Mouse (Mus musculus) heart, embryonic 16.5 days (tissue): ENCODE measurements around the gene Myo1b. TPM values are rescaled to one million over a fixed set of nuclear protein-coding genes. Genes with fewer than 3 reads are reported as not detected.

ENCODE experiments used
- ATAC-seq: fragments of 200-750 bp; cut with Nextera tagmentation; replicated peaks from 2 replicates; pipeline ENCODE4 v1.8.0; 2017; ENCODE audit warnings: moderate number of reproducible peaks; ENCODE audit not compliant: insufficient read depth, low FRiP score; ENCODE audit errors: extremely low read depth
- H3K27ac ChIP-seq: fragments of 300-500 bp; sonication (generic); 2 replicates; pipeline ENCODE4 v1.5.1; 2014; ENCODE audit warnings: mild to moderate bottlenecking, low read length, control low read depth, moderate library complexity
- H3K27me3 ChIP-seq: fragments of 300-500 bp; sonication (generic); 2 replicates; pipeline ENCODE4 v1.6.1; 2014; ENCODE audit warnings: low read length, mixed read lengths; ENCODE audit not compliant: control insufficient read depth, insufficient read depth
- H3K36me3 ChIP-seq: fragments of 300-500 bp; sonication (generic); 2 replicates; pipeline ENCODE4 v1.6.1; 2014; ENCODE audit not compliant: control insufficient read depth, insufficient read depth
- H3K4me1 ChIP-seq: fragments of 300-500 bp; sonication (generic); 2 replicates; pipeline ENCODE4 v1.6.1; 2014; ENCODE audit warnings: low read length, mixed read lengths; ENCODE audit not compliant: control insufficient read depth, insufficient read depth
- H3K4me2 ChIP-seq: fragments of 300-500 bp; sonication (generic); 2 replicates; pipeline ENCODE4 v1.6.1; 2014; ENCODE audit warnings: low read depth, mild to moderate bottlenecking, control low read depth, low read length
- H3K4me3 ChIP-seq: fragments of 300-500 bp; sonication (generic); 2 replicates; pipeline ENCODE4 v1.5.1; 2014; ENCODE audit warnings: mild to moderate bottlenecking, control low read depth, low read length
- H3K9ac ChIP-seq: fragments of 300-500 bp; sonication (generic); 2 replicates; pipeline ENCODE4 v1.6.1; 2014; ENCODE audit warnings: low read length, control low read depth
- H3K9me3 ChIP-seq: fragments of 300-500 bp; sonication (generic); replicated peaks from 2 replicates; pipeline ENCODE4 v1.6.1; 2016; ENCODE audit warnings: low read length; ENCODE audit not compliant: control insufficient read depth
- WGBS: fragments of 180-500 bp; shearing (Covaris S2); extraction: QIAGEN DNeasy Blood & Tissue Kit; methylation state at CpG from one replicate; pipeline ENCODE4 v1.1.7; 2014; 5-methylcytosine and 5-hydroxymethylcytosine counted together
- polyA plus RNA-seq: library from polyadenylated mRNA; unstranded; fragments of >200 nt; fragmentation: Nextera tagmentation; extraction: Ambion mirVana; gene quantifications from 2 replicates; pipeline ENCODE4 v1.2.1, GENCODE M21; 2015

Gene Myo1b
- polyA plus RNA-seq, 1 experiment from 2014 or later = 26.6 TPM

- H3K27me3 ChIP-seq = no peaks in the 10 kb centered on the region
- 54% methylated on average over 5 of the region's 5 CpGs for WGBS
- H3K4me3 ChIP-seq = no peak overlapping the region
- no peaks in the 10 kb centered on the region for H3K9me3 ChIP-seq
- H3K4me1 ChIP-seq = peaks cover 8% of the 10 kb centered on the region
- H3K36me3 ChIP-seq = no peaks in the 10 kb centered on the region
- no peak overlapping the region for H3K4me2 ChIP-seq
- H3K9ac ChIP-seq = no peak overlapping the region
- no peak; the same call in 1 of the 2 replicates for ATAC-seq
- peak overlapping the region; percentile 3 for H3K27ac ChIP-seq
Observed at GRCm38 (mm10) chr1:51930584-51930983, 14.7 kb upstream of the Myo1b start.

- Histone ChIP-seq H3K4me1 (peaks cover 7% of the 10 kb centered on the region), H3K4me3 (no peak overlapping the region)
- 49% methylated on average over 3 of the region's 3 CpGs for WGBS
Observed at GRCm38 (mm10) chr1:51929557-51929956, 13.7 kb upstream of the Myo1b start.

GRCm38 (mm10) chr1:51922820-51923219 lies 6.9 kb upstream of the Myo1b start:
- H3K9me3 ChIP-seq = no peaks in the 10 kb centered on the region
- ATAC-seq = no peak
- 17% methylated on average over 12 of the region's 12 CpGs for WGBS
- H3K36me3 ChIP-seq = no peaks in the 10 kb centered on the region
- no peak overlapping the region for H3K27ac ChIP-seq
- 0 out of 2 replicates have a peak, but pooled peaks cover 2% of the 10 kb centered on the region for H3K4me1 ChIP-seq
- H3K9ac ChIP-seq = no peak overlapping the region
- peak overlapping the region; percentile 53 for H3K4me2 ChIP-seq
- H3K27me3 ChIP-seq = no peaks in the 10 kb centered on the region
- no peak overlapping the region for H3K4me3 ChIP-seq

More at GRCm38 (mm10) chr1:51929557-51929956, 13.7 kb upstream of the Myo1b start:
- ATAC-seq = no peak
- Histone ChIP-seq H3K9ac (no peak overlapping the region), H3K36me3 (no peaks in the 10 kb centered on the region), H3K27ac (no peak overlapping the region), H3K4me2 (no peak overlapping the region), H3K27me3 (no peaks in the 10 kb centered on the region), H3K9me3 (no peaks in the 10 kb centered on the region)

- ATAC-seq = no peak
- peak overlapping the region; percentile 90 for H3K9ac ChIP-seq
- 60% methylated on average over 5 of the region's 5 CpGs for WGBS
Observed at GRCm38 (mm10) chr1:51916276-51916675, 405 bp upstream of the Myo1b start.

GRCm38 (mm10) chr1:51915051-51915575 lies 758 bp downstream of the Myo1b start:
- H3K9ac ChIP-seq = peak overlapping the region; percentile 90
- WGBS = under 1% methylated on average over 33 of the region's 33 CpGs

More at GRCm38 (mm10) chr1:51916276-51916675, 405 bp upstream of the Myo1b start:
- Histone ChIP-seq H3K4me1 (peaks cover 10% of the 10 kb centered on the region), H3K27me3 (no peaks in the 10 kb centered on the region), H3K9me3 (no peaks in the 10 kb centered on the region), H3K4me2 (peak overlapping the region; percentile 92), H3K4me3 (peak overlapping the region; percentile 88), H3K27ac (no peak overlapping the region), H3K36me3 (no peaks in the 10 kb centered on the region)

GRCm38 (mm10) chr1:51914095-51914494 lies 1.8 kb downstream of the Myo1b start:
- WGBS = 65% methylated on average over 3 of the region's 3 CpGs
- Histone ChIP-seq H3K4me3 (peak overlapping the region; percentile 88), H3K27me3 (no peaks in the 10 kb centered on the region), H3K4me2 (peak overlapping the region; percentile 92), H3K27ac (no peak overlapping the region), H3K36me3 (no peaks in the 10 kb centered on the region), H3K9me3 (no peaks in the 10 kb centered on the region), H3K4me1 (peaks cover 12% of the 10 kb centered on the region), H3K9ac (no peak overlapping the region)
- ATAC-seq = no peak

More at GRCm38 (mm10) chr1:51915051-51915575, 758 bp downstream of the Myo1b start:
- H3K9me3 ChIP-seq = no peaks in the 10 kb centered on the region
- peak overlapping the region; percentile 92 for H3K4me2 ChIP-seq
- H3K27me3 ChIP-seq = no peaks in the 10 kb centered on the region
- no peaks in the 10 kb centered on the region for H3K36me3 ChIP-seq
- peaks cover 10% of the 10 kb centered on the region for H3K4me1 ChIP-seq
- peak; percentile 80 for ATAC-seq
- peak overlapping the region; percentile 88 for H3K4me3 ChIP-seq
- peak overlapping the region; percentile 84 for H3K27ac ChIP-seq

- H3K36me3 ChIP-seq = no peaks in the 10 kb centered on the region
- no peak overlapping the region for H3K27ac ChIP-seq
- H3K9me3 ChIP-seq = no peaks in the 10 kb centered on the region
- H3K27me3 ChIP-seq = no peaks in the 10 kb centered on the region
- H3K9ac ChIP-seq = no peak overlapping the region
- no peak for ATAC-seq
- peak overlapping the region; percentile 92 for H3K4me2 ChIP-seq
- H3K4me3 ChIP-seq = peak overlapping the region; percentile 88; the same call in 1 of the 2 replicates
- peaks cover 16% of the 10 kb centered on the region for H3K4me1 ChIP-seq
- whole genome bisulfite sequencing = 38% methylated on average over 14 of the region's 14 CpGs
Observed at GRCm38 (mm10) chr1:51913071-51913814, 2.6 kb downstream of the Myo1b start.

GRCm38 (mm10) chr1:51911331-51911730 lies 4.5 kb downstream of the Myo1b start:
- 31% methylated on average over 4 of the region's 4 CpGs for WGBS
- no peak overlapping the region for H3K9ac ChIP-seq
- H3K4me2 ChIP-seq = no peak overlapping the region
- no peak for ATAC-seq
- no peak overlapping the region for H3K27ac ChIP-seq
- no peak overlapping the region for H3K4me3 ChIP-seq
- no peaks in the 10 kb centered on the region for H3K9me3 ChIP-seq
- no peaks in the 10 kb centered on the region for H3K27me3 ChIP-seq
- no peaks in the 10 kb centered on the region for H3K36me3 ChIP-seq
- H3K4me1 ChIP-seq = peaks cover 28% of the 10 kb centered on the region

GRCm38 (mm10) chr1:51909204-51909603 lies 6.7 kb downstream of the Myo1b start:
- H3K9ac ChIP-seq = no peak overlapping the region
- no peaks in the 10 kb centered on the region for H3K36me3 ChIP-seq
- no peak for ATAC-seq
- no peaks in the 10 kb centered on the region for H3K27me3 ChIP-seq
- H3K4me3 ChIP-seq = no peak overlapping the region
- H3K9me3 ChIP-seq = no peaks in the 10 kb centered on the region
- 70% methylated on average over 2 of the region's 2 CpGs for WGBS
- H3K27ac ChIP-seq = no peak overlapping the region
- H3K4me1 ChIP-seq = peaks cover 30% of the 10 kb centered on the region
- no peak overlapping the region for H3K4me2 ChIP-seq
